Mouse (Mus musculus) lung, postnatal 0 days (tissue): Measurements from ENCODE around the gene Gm20388.

Experiments
- CTCF ChIP-seq: IDR thresholded peaks from 2 replicates; pipeline ENCODE4 v1.5.1; 2016; ENCODE audit warnings: antibody characterized with exemption, mild to moderate bottlenecking
- EP300 ChIP-seq: IDR thresholded peaks from 2 replicates; pipeline ENCODE4 v1.6.1; 2016; ENCODE audit warnings: antibody characterized with exemption, mild to moderate bottlenecking, control low read depth

GRCm38 (mm10) chr8:123651390-123652098, 3740.9 kb downstream of the Gm20388 start:
- peak; percentile 17; the same call in 1 of the 2 replicates for TF ChIP-seq CTCF
- TF ChIP-seq EP300 = no peak
